Mouse (Mus musculus) testis, adult 2 months (tissue): Measurements from ENCODE around the gene Traf5.

Source experiments
- CTCF ChIP-seq: fragments of 200-500 bp; IDR thresholded peaks from 2 replicates; pipeline ENCODE4 v1.5.1; 2012; ENCODE audit warnings: low read depth, mild to moderate bottlenecking, inconsistent platforms, low read length, moderate library complexity; ENCODE audit not compliant: control insufficient read depth, insufficient read depth, insufficient replicate concordance
- POLR2A ChIP-seq: fragments of 200-500 bp; IDR thresholded peaks from 2 replicates; pipeline ENCODE4 v1.6.1; 2012; ENCODE audit warnings: low read depth, mild to moderate bottlenecking, inconsistent platforms, low read length, moderate library complexity; ENCODE audit not compliant: control insufficient read depth

GRCm38 (mm10) chr1:192137926-192138910, 45.9 kb upstream of the Traf5 start, which contains the start of gene Rcor3:
- TF ChIP-seq POLR2A = no peak; the same call in none of the 2 replicates
- TF ChIP-seq CTCF = no peak
